8 mouse cellular contexts compared by ENCODE assay signal in the genomic region with DNA sequence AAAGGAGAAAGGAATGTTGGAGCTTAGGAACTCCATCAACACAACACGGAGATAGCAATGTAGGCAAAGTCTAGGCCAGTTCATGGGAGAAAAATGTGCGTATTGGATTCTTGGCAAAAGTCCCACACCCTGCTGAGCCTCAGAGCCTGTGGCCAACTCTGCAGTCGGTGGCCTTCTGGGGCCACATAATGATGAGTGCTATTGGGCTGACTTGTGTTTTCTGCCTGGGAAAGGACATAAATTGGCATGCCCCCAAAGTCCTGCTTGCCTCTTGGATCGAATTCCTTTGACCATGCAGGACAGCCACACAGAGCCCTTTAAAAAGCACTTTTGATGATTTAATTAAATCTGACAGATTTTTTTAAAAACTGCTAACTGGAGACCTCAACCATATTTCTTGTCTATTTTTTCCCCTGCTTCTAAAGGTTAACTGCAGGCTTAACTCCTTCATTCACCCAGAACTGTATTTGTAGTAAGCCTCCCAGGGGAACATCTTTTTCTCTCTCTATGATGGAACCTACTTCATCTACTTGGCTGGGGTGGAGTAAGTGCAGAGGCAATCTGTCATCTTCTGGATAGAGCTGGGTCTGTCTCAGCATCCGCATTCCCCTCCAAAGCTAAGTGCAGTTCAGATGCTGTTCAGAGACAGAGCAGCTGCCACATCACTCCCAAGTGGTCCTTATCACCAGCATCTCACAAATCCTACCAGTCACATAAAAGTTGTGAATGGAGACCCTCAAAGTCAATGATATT.
A peak's percentile ranks its signal among the peaks of the same experiment; 100 is the strongest.
DNase-seq lines count a peak whose midpoint lies in the region; ATAC-seq and TF ChIP-seq lines count a peak whose summit lies in the region.

No protein-coding gene starts in this region.

- H3K4me2 ChIP-seq in forebrain, embryonic 15.5 days (replicated peaks): no peak overlapping the region
- no peak overlapping the region for H3K4me2 ChIP-seq in forebrain, embryonic 12.5 days
- no peak overlapping the region for H3K4me2 ChIP-seq in heart, embryonic 14.5 days (ENCODE audit: low read length)
- H3K4me2 ChIP-seq in limb, embryonic 14.5 days (replicated peaks; ENCODE audit: low read depth, low read length, severe bottlenecking): no peak overlapping the region

- peak; percentile 39 to 40 for DNase-seq in right cerebral cortex, postnatal 10 days (ENCODE audit: low spot score in 2 of 2)
- DNase-seq in right cerebral cortex, postnatal 14 days: no peak
- peak; percentile 84 for DNase-seq in limb, embryonic 14.5 days (ENCODE audit: low spot score)
- no peak for DNase-seq in yolk sac, embryonic 10.5 days (ENCODE audit: low spot score)

- H3K27ac ChIP-seq in forebrain, embryonic 15.5 days (replicated peaks): no peak overlapping the region
- no peak overlapping the region for H3K27ac ChIP-seq in forebrain, embryonic 12.5 days
- H3K27ac ChIP-seq in heart, embryonic 14.5 days (replicated peaks in 1 of 2; ENCODE audit: control insufficient read depth in 1 of 2, insufficient read depth in 1 of 2, low read depth in 2 of 2, low read length in 2 of 2): no peak overlapping the region
- H3K27ac ChIP-seq in limb, embryonic 14.5 days (replicated peaks; ENCODE audit: low read depth, low read length): no peak overlapping the region

- H3K4me1 ChIP-seq in forebrain, embryonic 15.5 days: 0 out of 2 replicates have a peak, but pooled peaks cover 4% of the 10 kb centered on the region
- H3K4me1 ChIP-seq in forebrain, embryonic 12.5 days: no peaks in the 10 kb centered on the region
- peaks cover 2 to 5% of the 10 kb centered on the region in 2 experiments; a peak in 2 of 4 replicates for H3K4me1 ChIP-seq in heart, embryonic 14.5 days (ENCODE audit: control insufficient read depth in 2 of 2, insufficient read depth in 2 of 2, low read length in 2 of 2)
- peaks cover 9% of the 10 kb centered on the region; the same call in 1 of the 2 replicates for H3K4me1 ChIP-seq in limb, embryonic 14.5 days (ENCODE audit: control insufficient read depth, insufficient read depth, low read length)

- peak; percentile 35; the same call in 1 of the 2 replicates for ATAC-seq in forebrain, embryonic 15.5 days (replicated peaks)
- ATAC-seq in forebrain, embryonic 12.5 days (ENCODE audit: low FRiP score): no peak
- 0 out of 2 replicates have a peak, but pooled peaks have one; percentile 61 for ATAC-seq in heart, embryonic 14.5 days (ENCODE audit: insufficient number of reproducible peaks, insufficient read depth, low FRiP score, low read depth)
- peak; percentile 78; the same call in 1 of the 2 replicates for ATAC-seq in limb, embryonic 14.5 days (ENCODE audit: low FRiP score, low read depth)
- ATAC-seq in CD4-positive, CD25-positive, alpha-beta regulatory T cell, adult 4 months: no peak

- TF ChIP-seq POLR2A in limb, embryonic 14.5 days (IDR thresholded peaks at IDR 0.05; ENCODE audit: borderline replicate concordance, extremely low read depth, insufficient read depth, insufficient read length): no peak

- no peaks in the 10 kb centered on the region for H3K36me3 ChIP-seq in forebrain, embryonic 15.5 days
- H3K36me3 ChIP-seq in forebrain, embryonic 12.5 days (replicated peaks): no peaks in the 10 kb centered on the region
- H3K36me3 ChIP-seq in heart, embryonic 14.5 days (ENCODE audit: control insufficient read depth, insufficient read depth, low read length): no peaks in the 10 kb centered on the region
- no peaks in the 10 kb centered on the region for H3K36me3 ChIP-seq in limb, embryonic 14.5 days (ENCODE audit: control insufficient read depth, insufficient read depth, low read length)

- H3K9me3 ChIP-seq in forebrain, embryonic 15.5 days: no peaks in the 10 kb centered on the region
- H3K9me3 ChIP-seq in forebrain, embryonic 12.5 days: no peaks in the 10 kb centered on the region
- H3K9me3 ChIP-seq in heart, embryonic 14.5 days (ENCODE audit: control insufficient read depth, low read length): no peaks in the 10 kb centered on the region
- H3K9me3 ChIP-seq in limb, embryonic 14.5 days (ENCODE audit: control insufficient read depth, low read length): no peaks in the 10 kb centered on the region

- H3K27me3 ChIP-seq in forebrain, embryonic 15.5 days: no peaks in the 10 kb centered on the region
- no peaks in the 10 kb centered on the region; the same call in 1 of the 2 replicates for H3K27me3 ChIP-seq in forebrain, embryonic 12.5 days
- H3K27me3 ChIP-seq in heart, embryonic 14.5 days (ENCODE audit: control insufficient read depth, insufficient read depth, low read length): no peaks in the 10 kb centered on the region
- H3K27me3 ChIP-seq in limb, embryonic 14.5 days (ENCODE audit: control insufficient read depth, insufficient read depth, low read length): no peaks in the 10 kb centered on the region

- no peak overlapping the region for H3K9ac ChIP-seq in forebrain, embryonic 15.5 days (replicated peaks)
- H3K9ac ChIP-seq in forebrain, embryonic 12.5 days: no peak overlapping the region
- H3K9ac ChIP-seq in heart, embryonic 14.5 days (ENCODE audit: low read length): no peak overlapping the region
- H3K9ac ChIP-seq in limb, embryonic 14.5 days (ENCODE audit: low read depth, low read length, severe bottlenecking): no peak overlapping the region

- H3K4me3 ChIP-seq in forebrain, embryonic 15.5 days: no peak overlapping the region
- no peak overlapping the region for H3K4me3 ChIP-seq in forebrain, embryonic 12.5 days (replicated peaks)
- H3K4me3 ChIP-seq in heart, embryonic 14.5 days (ENCODE audit: control insufficient read depth in 1 of 2, insufficient read depth in 1 of 2, low read depth in 1 of 2, low read length in 2 of 2): no peak overlapping the region
- no peak overlapping the region for H3K4me3 ChIP-seq in limb, embryonic 14.5 days (replicated peaks; ENCODE audit: low read length)

- 35% methylated on average over 5 of the region's 5 CpGs for WGBS in forebrain, embryonic 15.5 days
- 56% methylated on average over 5 of the region's 5 CpGs for WGBS in forebrain, embryonic 12.5 days
- WGBS in heart, embryonic 14.5 days: 43% methylated on average over 5 of the region's 5 CpGs
- WGBS in limb, embryonic 14.5 days: 26% methylated on average over 5 of the region's 5 CpGs

Comparison
In these comparisons a context has a peak if more than half of its experiments do, and no peak if none do; other contexts are left out.
1. ATAC-seq: peak in forebrain, embryonic 15.5 days (single experiment), heart, embryonic 14.5 days (single experiment) and limb, embryonic 14.5 days (single experiment); none in forebrain, embryonic 12.5 days (single experiment) and CD4-positive, CD25-positive, alpha-beta regulatory T cell, adult 4 months (single experiment).
2. DNase-seq: peak in right cerebral cortex, postnatal 10 days (2 of 2) and limb, embryonic 14.5 days (single experiment); none in right cerebral cortex, postnatal 14 days (single experiment) and yolk sac, embryonic 10.5 days (single experiment).